8 mouse cellular contexts compared by ENCODE assay signal in the genomic region with DNA sequence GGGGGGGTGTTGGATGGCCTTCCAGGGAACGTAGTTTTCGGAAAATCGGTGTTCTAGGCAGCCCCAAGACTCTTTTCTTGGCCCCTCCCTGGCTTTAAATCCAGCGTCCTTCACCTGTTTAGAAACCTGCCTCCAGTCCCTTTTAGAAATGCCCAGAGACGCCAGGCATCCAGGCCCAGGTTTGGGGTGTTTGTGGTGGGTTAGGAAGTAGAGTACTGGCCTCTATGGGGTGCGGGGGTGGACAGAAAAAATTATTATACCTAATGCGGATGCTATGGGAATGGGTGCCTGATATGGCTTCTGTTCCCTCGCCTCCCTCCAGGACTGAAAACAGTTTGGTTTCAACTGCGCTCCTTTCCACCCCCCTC. TPM values are rescaled to one million over a fixed set of nuclear protein-coding genes. Genes with fewer than 3 reads are reported as not detected.
DNase-seq lines count a peak whose midpoint lies in the region; ATAC-seq and TF ChIP-seq lines count a peak whose summit lies in the region.

No protein-coding gene starts in this region.

- no peak for DNase-seq in lung, adult 2 months
- DNase-seq in lung, postnatal 10 days = no peak
- no peak for DNase-seq in limb, embryonic 10.5 days (ENCODE audit: low spot score)
- no peak for DNase-seq in yolk sac, embryonic 10.5 days (ENCODE audit: low spot score)
- DNase-seq in gastrocnemius, postnatal 25 days = no peak
- DNase-seq in layer of hippocampus, postnatal 10 days (ENCODE audit: low spot score in 2 of 2) = no peak

- no peak for TF ChIP-seq POLR2A in lung, adult 2 months (IDR thresholded peaks at IDR 0.05; ENCODE audit: borderline replicate concordance, extremely low read depth, low read depth, low read length)

- peak overlapping the region; percentile 90 for H3K9ac ChIP-seq in forebrain, embryonic 12.5 days
- H3K9ac ChIP-seq in neural tube, embryonic 15.5 days (replicated peaks) = peak overlapping the region; percentile 85

- no peak for TF ChIP-seq CTCF in lung, adult 2 months (IDR thresholded peaks at IDR 0.05; ENCODE audit: insufficient read depth, low read length)

- H3K27ac ChIP-seq in forebrain, embryonic 12.5 days = peak overlapping the region; percentile 94
- peak overlapping the region; percentile 93 for H3K27ac ChIP-seq in limb, embryonic 10.5 days
- peak overlapping the region; percentile 73 for H3K27ac ChIP-seq in neural tube, embryonic 15.5 days (replicated peaks)

- no peaks in the 10 kb centered on the region for H3K36me3 ChIP-seq in forebrain, embryonic 12.5 days (replicated peaks)
- H3K36me3 ChIP-seq in limb, embryonic 10.5 days = no peaks in the 10 kb centered on the region
- H3K36me3 ChIP-seq in neural tube, embryonic 15.5 days = no peaks in the 10 kb centered on the region

- H3K27me3 ChIP-seq in forebrain, embryonic 12.5 days = peaks cover 20% of the 10 kb centered on the region
- peaks cover 34% of the 10 kb centered on the region for H3K27me3 ChIP-seq in limb, embryonic 10.5 days (ENCODE audit: low read depth, poor library complexity, severe bottlenecking)
- 0 out of 2 replicates have a peak, but pooled peaks cover 3% of the 10 kb centered on the region for H3K27me3 ChIP-seq in neural tube, embryonic 15.5 days (replicated peaks)

- peak overlapping the region; percentile 41 for H3K4me3 ChIP-seq in lung, adult 2 months (replicated peaks; ENCODE audit: extremely low read depth, low read depth, low read length)
- H3K4me3 ChIP-seq in forebrain, embryonic 12.5 days (replicated peaks) = peak overlapping the region; percentile 75
- peak overlapping the region; percentile 85 for H3K4me3 ChIP-seq in limb, embryonic 10.5 days
- peak overlapping the region; percentile 77 for H3K4me3 ChIP-seq in neural tube, embryonic 15.5 days (replicated peaks)

- WGBS in lung, adult 2 months = 5% methylated on average over 9 of the region's 9 CpGs
- WGBS in forebrain, embryonic 12.5 days = 2% methylated on average over 9 of the region's 9 CpGs
- 1% methylated on average over 9 of the region's 9 CpGs for WGBS in limb, embryonic 10.5 days
- WGBS in neural tube, embryonic 15.5 days = 2% methylated on average over 9 of the region's 9 CpGs

- ATAC-seq in forebrain, embryonic 12.5 days (ENCODE audit: low FRiP score) = no peak
- no peak for ATAC-seq in neural tube, embryonic 15.5 days (ENCODE audit: low FRiP score)

- H3K9me3 ChIP-seq in forebrain, embryonic 12.5 days = no peaks in the 10 kb centered on the region
- no peaks in the 10 kb centered on the region for H3K9me3 ChIP-seq in limb, embryonic 10.5 days (replicated peaks)
- no peaks in the 10 kb centered on the region for H3K9me3 ChIP-seq in neural tube, embryonic 15.5 days (replicated peaks)

- H3K4me1 ChIP-seq in lung, adult 2 months (ENCODE audit: control insufficient read depth, insufficient read depth, low read length) = peaks cover 14% of the 10 kb centered on the region
- peaks cover 42% of the 10 kb centered on the region for H3K4me1 ChIP-seq in forebrain, embryonic 12.5 days
- H3K4me1 ChIP-seq in limb, embryonic 10.5 days = peaks cover 41% of the 10 kb centered on the region
- peaks cover 42% of the 10 kb centered on the region for H3K4me1 ChIP-seq in neural tube, embryonic 15.5 days

- H3K4me2 ChIP-seq in forebrain, embryonic 12.5 days = peak overlapping the region; percentile 92
- H3K4me2 ChIP-seq in neural tube, embryonic 15.5 days = peak overlapping the region; percentile 96

RNA-seq across cellular contexts. Expression of a gene that starts 41.2 kb away (rescaled TPM):
- polyA plus RNA-seq in lung, adult 2 months (2012; rRNA removed) = 0.98 and 1.3 TPM in 2 replicates
- polyA plus RNA-seq in forebrain, embryonic 12.5 days (2016; fragmentation: Nextera tagmentation; extraction: Ambion mirVana) = 52.8 and 62.3 TPM in 2 replicates
- 25.1 and 32.1 TPM in 2 replicates for polyA plus RNA-seq in limb, embryonic 10.5 days (2016; fragmentation: Nextera tagmentation; extraction: Ambion mirVana)
- 49.7 and 52.4 TPM in 2 replicates for polyA plus RNA-seq in neural tube, embryonic 15.5 days (2015; fragmentation: Nextera tagmentation; extraction: Ambion mirVana)
- 1 to 10 TPM; 1.1 to 5.7 TPM for total RNA-seq in gastrocnemius, postnatal 25 days (2021)
- 100 to 1,000 TPM; 130 to 149 TPM for total RNA-seq in layer of hippocampus, postnatal 10 days (2021)

Comparison
In these comparisons a context has a peak if more than half of its experiments do, and no peak if none do; other contexts are left out.
1. RNA of a gene that starts 41.2 kb away (polyA plus RNA-seq): 52.8 to 62.3 TPM in forebrain, embryonic 12.5 days, 49.7 to 52.4 TPM in neural tube, embryonic 15.5 days and 25.1 to 32.1 TPM in limb, embryonic 10.5 days; 0.98 to 1.3 TPM in lung, adult 2 months; every median in the first group is over 10 times any median in the second.
2. Peak in every context shown above with its lines, with median percentiles within 50 percentile points of each other: H3K4me3 ChIP-seq and H3K27ac ChIP-seq.